Mouse (Mus musculus) liver, embryonic 15.5 days (tissue): ENCODE results near the gene Mark1. TPM values are rescaled to one million over a fixed set of nuclear protein-coding genes. Genes with fewer than 3 reads are reported as not detected.

Source experiments
- ATAC-seq: fragments of 200-750 bp; cut with Nextera tagmentation; 2 replicates; pipeline ENCODE4 v1.8.0; 2017; ENCODE audit warnings: moderate number of reproducible peaks, mild to moderate bottlenecking, moderate library complexity; ENCODE audit not compliant: insufficient read depth
- H3K27ac ChIP-seq: fragments of 300-500 bp; sonication (generic); replicated peaks from 2 replicates; pipeline ENCODE4 v1.5.1; 2015; ENCODE audit warnings: mild to moderate bottlenecking, inconsistent platforms
- H3K27me3 ChIP-seq: fragments of 300-500 bp; sonication (generic); 2 replicates; pipeline ENCODE4 v1.6.1; 2015; ENCODE audit warnings: mild to moderate bottlenecking, inconsistent platforms
- H3K36me3 ChIP-seq: fragments of 300-500 bp; sonication (generic); replicated peaks from 2 replicates; pipeline ENCODE4 v1.6.1; 2015; ENCODE audit warnings: moderate library complexity, mild to moderate bottlenecking, inconsistent platforms
- H3K4me1 ChIP-seq: fragments of 300-500 bp; sonication (generic); replicated peaks from 2 replicates; pipeline ENCODE4 v1.6.1; 2015; ENCODE audit warnings: inconsistent platforms
- H3K4me2 ChIP-seq: fragments of 300-500 bp; sonication (generic); 2 replicates; pipeline ENCODE4 v1.6.1; 2015; ENCODE audit warnings: moderate library complexity, mild to moderate bottlenecking, inconsistent platforms
- H3K4me3 ChIP-seq: fragments of 300-500 bp; sonication (generic); replicated peaks from 2 replicates; pipeline ENCODE4 v1.5.1; 2015; ENCODE audit warnings: mild to moderate bottlenecking, inconsistent platforms
- H3K9ac ChIP-seq: fragments of 300-500 bp; sonication (generic); 2 replicates; pipeline ENCODE4 v1.6.1; 2015; ENCODE audit warnings: moderate library complexity, mild to moderate bottlenecking, inconsistent platforms
- H3K9me3 ChIP-seq: fragments of 300-500 bp; sonication (generic); replicated peaks from 2 replicates; pipeline ENCODE4 v1.6.1; 2016; ENCODE audit warnings: inconsistent platforms
- WGBS: fragments of 180-500 bp; shearing (Covaris S2); methylation state at CpG from one replicate; pipeline ENCODE4 v1.1.7; 2015; ENCODE audit warnings: mixed read lengths; ENCODE audit not compliant: insufficient replicate concordance; 5-methylcytosine and 5-hydroxymethylcytosine counted together
- polyA plus RNA-seq: library from polyadenylated mRNA; unstranded; fragments of >200 nt; fragmentation: Nextera tagmentation; extraction: Ambion mirVana; gene quantifications from 2 replicates; pipeline ENCODE4 v1.2.1, GENCODE M21; 2015

Mark1 gene
- polyA plus RNA-seq, 1 experiment from 2014 or later, result 0.16 TPM

DNA sequence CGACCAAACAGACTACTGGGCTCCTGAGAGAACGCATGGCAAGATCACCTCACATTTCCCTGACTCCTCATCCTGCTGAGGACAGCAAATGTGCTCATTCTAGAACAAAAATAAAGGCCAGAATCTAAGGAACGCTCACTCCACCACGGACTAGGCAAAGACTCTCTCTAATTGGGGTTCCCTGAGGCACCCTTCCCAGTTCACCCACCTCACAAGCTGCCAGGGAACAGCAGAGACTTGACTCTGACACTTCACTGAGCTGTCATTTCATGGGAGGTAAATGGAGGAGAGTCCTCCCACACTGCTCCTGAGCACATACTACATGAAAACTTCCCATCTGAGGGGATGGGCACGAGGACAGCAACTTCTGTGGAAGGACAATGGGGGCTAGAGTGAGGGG is 37.5 kb downstream of the Mark1 start:
- H3K27me3 ChIP-seq, result no peaks in the 10 kb centered on the region
- no peaks in the 10 kb centered on the region for H3K9me3 ChIP-seq
- 46% methylated on average over 5 of the region's 5 CpGs for WGBS
- no peak for ATAC-seq
- H3K9ac ChIP-seq, result no peak overlapping the region
- no peaks in the 10 kb centered on the region for H3K36me3 ChIP-seq
- no peak overlapping the region for H3K4me2 ChIP-seq
- no peak overlapping the region for H3K4me3 ChIP-seq
- H3K27ac ChIP-seq, result no peak overlapping the region
- 0 out of 2 replicates have a peak, but pooled peaks cover 7% of the 10 kb centered on the region for H3K4me1 ChIP-seq

DNA sequence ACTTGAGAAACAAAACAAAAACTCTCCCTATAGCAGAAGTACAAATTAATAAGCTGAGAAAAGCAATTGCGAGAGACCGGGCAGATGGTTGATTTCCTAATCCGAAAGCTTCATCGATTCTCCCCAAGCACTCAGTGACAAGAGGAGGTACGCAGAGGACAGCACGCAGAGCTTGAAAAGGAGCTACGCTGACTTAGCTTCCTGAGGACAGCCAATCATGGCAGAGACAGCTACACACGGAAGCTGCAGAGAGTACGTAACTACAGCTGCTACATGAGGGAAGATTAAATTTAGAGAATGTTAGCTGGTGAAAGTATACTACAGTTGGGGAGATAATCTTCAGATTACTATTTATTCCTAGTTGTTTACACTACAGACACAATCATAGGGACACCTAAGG is 40.6 kb downstream of the Mark1 start:
- Histone ChIP-seq H3K27me3 (no peaks in the 10 kb centered on the region), H3K27ac (no peak overlapping the region), H3K4me3 (no peak overlapping the region), H3K9ac (no peak overlapping the region), H3K9me3 (no peaks in the 10 kb centered on the region), H3K36me3 (no peaks in the 10 kb centered on the region), H3K4me1 (0 out of 2 replicates have a peak, but pooled peaks cover 7% of the 10 kb centered on the region), H3K4me2 (no peak overlapping the region)
- WGBS, result 73% methylated on average over 9 of the region's 9 CpGs
- no peak for ATAC-seq

- 65% methylated on average over 6 of the region's 6 CpGs for WGBS
- Histone ChIP-seq H3K4me3 (no peak overlapping the region), H3K9ac (no peak overlapping the region)
Measured at GRCm38 (mm10) chr1:184958388-184958787, 41.0 kb downstream of the Mark1 start.

DNA sequence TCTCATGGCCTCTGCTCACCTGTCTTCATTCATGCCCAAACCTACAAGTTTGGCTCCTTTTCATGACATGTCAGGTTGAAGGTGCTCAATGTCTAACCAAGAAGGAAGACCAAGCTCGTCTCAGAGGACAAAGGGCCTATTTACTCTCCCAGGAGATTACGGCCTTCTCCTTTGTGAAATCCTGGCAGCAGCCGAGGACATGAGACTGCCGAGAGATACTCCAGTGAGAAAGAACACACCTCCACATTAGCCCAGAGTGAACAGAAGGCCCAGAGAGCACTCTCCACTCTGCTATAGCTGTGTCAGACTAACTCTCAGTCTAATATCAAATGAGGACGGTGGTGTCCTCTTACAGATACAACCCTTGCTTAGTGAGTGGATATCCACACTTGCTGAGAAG is 47.6 kb downstream of the Mark1 start:
- Histone ChIP-seq H3K27ac (no peak overlapping the region), H3K4me1 (no peaks in the 10 kb centered on the region), H3K36me3 (no peaks in the 10 kb centered on the region), H3K9me3 (no peaks in the 10 kb centered on the region), H3K4me3 (no peak overlapping the region), H3K27me3 (no peaks in the 10 kb centered on the region), H3K4me2 (no peak overlapping the region), H3K9ac (no peak overlapping the region)
- no peak for ATAC-seq
- 59% methylated on average over 5 of the region's 5 CpGs for WGBS

More at GRCm38 (mm10) chr1:184958388-184958787, 41.0 kb downstream of the Mark1 start:
- ATAC-seq, result no peak
- no peaks in the 10 kb centered on the region for H3K36me3 ChIP-seq
- no peak overlapping the region for H3K4me2 ChIP-seq
- H3K4me1 ChIP-seq, result 0 out of 2 replicates have a peak, but pooled peaks cover 4% of the 10 kb centered on the region
- H3K27ac ChIP-seq, result no peak overlapping the region
- H3K27me3 ChIP-seq, result no peaks in the 10 kb centered on the region
- no peaks in the 10 kb centered on the region for H3K9me3 ChIP-seq

DNA sequence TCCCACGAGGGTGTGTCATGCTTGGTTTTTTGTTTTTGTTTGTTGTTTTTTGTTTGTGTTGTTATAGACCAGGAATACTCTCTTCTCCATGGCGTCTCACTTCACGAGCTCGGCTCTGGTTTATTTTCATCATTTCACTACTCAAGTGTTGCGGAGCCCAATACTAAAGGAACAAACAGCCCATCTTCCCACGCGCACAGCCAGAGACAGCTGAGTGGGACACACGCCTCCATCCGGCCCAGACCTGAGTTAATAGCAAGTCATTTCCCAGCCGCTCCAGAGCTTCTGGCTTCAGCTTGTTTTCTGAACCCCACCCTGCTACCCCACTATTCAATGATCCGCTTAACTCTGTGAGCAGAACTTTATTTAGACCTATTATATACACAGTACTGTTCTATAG is 48.3 kb downstream of the Mark1 start:
- 69% methylated on average over 11 of the region's 11 CpGs for WGBS
- Histone ChIP-seq H3K27ac (no peak overlapping the region), H3K27me3 (no peaks in the 10 kb centered on the region), H3K4me3 (no peak overlapping the region), H3K9me3 (no peaks in the 10 kb centered on the region), H3K4me2 (no peak overlapping the region), H3K4me1 (no peaks in the 10 kb centered on the region), H3K36me3 (no peaks in the 10 kb centered on the region), H3K9ac (no peak overlapping the region)
- ATAC-seq, result no peak

GRCm38 (mm10) chr1:184938106-184938505 is 61.3 kb downstream of the Mark1 start:
- Histone ChIP-seq H3K9me3 (no peaks in the 10 kb centered on the region), H3K27ac (no peak overlapping the region), H3K4me2 (no peak overlapping the region), H3K9ac (no peak overlapping the region), H3K27me3 (no peaks in the 10 kb centered on the region), H3K4me3 (no peak overlapping the region), H3K4me1 (peaks cover 17% of the 10 kb centered on the region), H3K36me3 (no peaks in the 10 kb centered on the region)
- WGBS, result 56% methylated on average over 4 of the region's 4 CpGs
- no peak for ATAC-seq

- Histone ChIP-seq H3K27ac (no peak overlapping the region), H3K36me3 (no peaks in the 10 kb centered on the region), H3K9me3 (no peaks in the 10 kb centered on the region), H3K4me1 (peaks cover 17% of the 10 kb centered on the region), H3K27me3 (no peaks in the 10 kb centered on the region), H3K9ac (no peak overlapping the region), H3K4me2 (no peak overlapping the region), H3K4me3 (no peak overlapping the region)
- WGBS, result 18% methylated on average over 5 of the region's 5 CpGs
- ATAC-seq, result no peak
Measured at GRCm38 (mm10) chr1:184935980-184936379, 63.4 kb downstream of the Mark1 start.

DNA sequence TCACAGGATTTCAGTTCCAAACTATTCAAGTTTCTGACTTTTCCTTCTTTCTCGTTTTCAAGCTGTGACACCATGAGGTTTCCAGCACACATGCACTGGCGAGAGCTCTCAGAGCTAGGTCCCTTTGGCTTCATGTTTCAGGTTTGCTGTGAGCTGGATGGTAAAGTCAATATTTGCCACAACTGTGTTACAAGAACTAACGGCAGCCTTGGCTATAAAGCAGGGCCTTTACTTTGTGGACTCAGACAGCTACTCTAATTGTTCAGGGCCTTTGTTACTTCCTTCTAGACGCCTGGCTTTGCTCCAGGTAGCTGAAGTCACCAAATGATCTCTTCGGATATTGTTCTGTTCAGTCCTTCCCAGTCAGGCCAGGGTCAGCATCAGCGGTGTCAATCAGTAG is 63.9 kb downstream of the Mark1 start:
- 53% methylated on average over 6 of the region's 6 CpGs for WGBS
- Histone ChIP-seq H3K4me3 (no peak overlapping the region), H3K9me3 (no peaks in the 10 kb centered on the region), H3K27ac (no peak overlapping the region), H3K36me3 (no peaks in the 10 kb centered on the region), H3K4me2 (no peak overlapping the region), H3K4me1 (peaks cover 17% of the 10 kb centered on the region), H3K9ac (no peak overlapping the region), H3K27me3 (no peaks in the 10 kb centered on the region)
- no peak for ATAC-seq

- no peaks in the 10 kb centered on the region for H3K27me3 ChIP-seq
- H3K4me1 ChIP-seq, result peaks cover 28% of the 10 kb centered on the region
- H3K4me3 ChIP-seq, result no peak overlapping the region
- no peaks in the 10 kb centered on the region for H3K36me3 ChIP-seq
- no peak for ATAC-seq
- no peak overlapping the region for H3K27ac ChIP-seq
- H3K9me3 ChIP-seq, result no peaks in the 10 kb centered on the region
- H3K4me2 ChIP-seq, result no peak overlapping the region
- no peak overlapping the region for H3K9ac ChIP-seq
- WGBS, result 74% methylated on average over 6 of the region's 6 CpGs
Measured at GRCm38 (mm10) chr1:184931097-184931496, 68.3 kb downstream of the Mark1 start.

DNA sequence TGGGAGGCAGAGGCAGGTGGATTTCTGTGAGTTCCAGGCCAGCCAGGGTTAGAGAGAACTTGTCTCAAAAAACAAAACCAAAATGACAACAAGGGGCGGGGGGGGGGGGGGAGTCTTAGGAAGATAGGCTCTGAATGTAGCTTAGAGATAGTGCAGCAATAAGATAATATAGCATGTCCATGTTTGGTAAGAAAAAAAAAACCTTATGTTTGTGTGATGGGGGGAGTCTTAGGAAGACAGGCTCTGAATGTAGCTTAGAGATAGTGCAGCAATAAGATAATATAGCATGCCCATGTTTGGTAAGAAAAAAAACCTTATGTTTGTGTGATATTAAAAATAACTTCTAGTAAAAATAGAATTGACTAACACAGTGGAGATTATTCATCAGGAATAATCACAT is 71.0 kb downstream of the Mark1 start:
- Histone ChIP-seq H3K4me3 (no peak overlapping the region), H3K27me3 (no peaks in the 10 kb centered on the region), H3K27ac (no peak overlapping the region), H3K4me1 (peaks cover 14% of the 10 kb centered on the region), H3K4me2 (no peak overlapping the region; the same call in 1 of the 2 replicates), H3K9ac (no peak overlapping the region), H3K36me3 (no peaks in the 10 kb centered on the region), H3K9me3 (no peaks in the 10 kb centered on the region)
- WGBS, result 0% methylated on average over 1 of the region's 1 CpGs
- ATAC-seq, result peak; percentile 89

DNA sequence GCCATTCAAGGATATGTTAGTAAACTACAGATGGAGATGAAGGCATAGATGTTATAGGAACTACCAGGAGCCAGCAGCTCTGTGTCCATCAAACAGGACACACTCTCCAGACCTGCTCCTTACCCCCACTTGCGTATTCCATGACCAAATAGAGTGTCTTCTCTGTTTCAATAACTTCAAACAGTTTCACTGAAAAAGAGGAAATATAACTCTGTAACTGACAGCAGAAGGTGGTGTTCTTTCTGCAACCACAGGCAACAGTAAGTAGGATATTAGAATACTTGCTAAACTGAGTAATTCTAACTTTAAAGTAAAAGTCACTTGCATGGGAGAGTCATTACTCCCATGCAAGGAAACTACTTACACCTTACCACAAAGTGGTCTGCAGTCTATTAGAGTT is 71.5 kb downstream of the Mark1 start:
- H3K27me3 ChIP-seq, result no peaks in the 10 kb centered on the region
- peaks cover 14% of the 10 kb centered on the region for H3K4me1 ChIP-seq
- H3K27ac ChIP-seq, result no peak overlapping the region
- no peak overlapping the region; the same call in 1 of the 2 replicates for H3K4me2 ChIP-seq
- 50% methylated on average over 1 of the region's 1 CpGs for WGBS
- no peak overlapping the region for H3K9ac ChIP-seq
- no peaks in the 10 kb centered on the region for H3K9me3 ChIP-seq
- no peak overlapping the region for H3K4me3 ChIP-seq
- no peaks in the 10 kb centered on the region for H3K36me3 ChIP-seq
- ATAC-seq, result no peak

DNA sequence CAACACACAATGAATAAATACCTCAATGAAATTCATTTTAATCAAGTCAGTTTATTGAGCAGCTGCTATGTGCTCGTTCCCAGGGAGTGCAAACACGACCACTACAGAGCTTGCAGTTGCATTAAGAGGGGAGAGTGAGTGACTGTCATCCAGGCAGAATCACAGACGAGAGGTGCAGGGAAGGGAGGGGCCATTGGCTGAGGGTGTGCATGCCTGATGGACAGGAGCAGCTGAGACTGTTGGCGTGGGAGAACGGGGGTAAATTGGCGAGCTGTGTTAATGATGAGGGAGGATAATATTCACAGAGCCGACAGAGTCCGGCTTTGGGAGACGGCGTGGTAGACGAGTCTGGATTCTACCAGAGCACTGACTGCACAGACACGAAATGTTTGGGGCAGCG is 76.5 kb downstream of the Mark1 start:
- Histone ChIP-seq H3K9me3 (no peaks in the 10 kb centered on the region), H3K27ac (no peak overlapping the region), H3K4me3 (no peak overlapping the region), H3K4me2 (no peak overlapping the region), H3K27me3 (no peaks in the 10 kb centered on the region), H3K9ac (no peak overlapping the region), H3K36me3 (no peaks in the 10 kb centered on the region), H3K4me1 (peaks cover 3% of the 10 kb centered on the region; the same call in 1 of the 2 replicates)
- ATAC-seq, result no peak
- 69% methylated on average over 13 of the region's 13 CpGs for WGBS
